Mouse (Mus musculus) brain, embryonic 14.5 days (tissue): ENCODE measurements at regions not wholly inside any gene's neighbourhood (a gene's known extent, or its start where the extent isn't known, plus 50 kb on each side); places are given as distances from the start of the nearest gene placed in this dataset.

Experiments
- CTCF ChIP-seq: fragments of 200-500 bp; IDR thresholded peaks from 2 replicates; pipeline ENCODE4 v1.5.1; 2012; ENCODE audit warnings: inconsistent platforms, mild to moderate bottlenecking, moderate library complexity, borderline replicate concordance; ENCODE audit not compliant: insufficient read depth, insufficient read length; ENCODE audit errors: extremely low read depth
- POLR2A ChIP-seq: fragments of 200-500 bp; IDR thresholded peaks from 2 replicates; pipeline ENCODE4 v1.6.1; 2012; ENCODE audit warnings: mild to moderate bottlenecking, inconsistent platforms, borderline replicate concordance; ENCODE audit not compliant: poor library complexity, insufficient read depth, insufficient read length, severe bottlenecking; ENCODE audit errors: extremely low read depth

- no peak for TF ChIP-seq POLR2A
- no peak for TF ChIP-seq CTCF
These were observed 92.0 kb upstream of the Cited2 start for GRCm38 (mm10) chr10:17630861-17631581.
